18 mouse cellular contexts compared by ENCODE assay signal in genomic region chr13:30396431-30396830, GRCm38 (mm10).
DNase-seq lines count a peak whose midpoint lies in the region; ATAC-seq lines count a peak whose summit lies in the region.
"Had no signal": no experiment of that assay in that cellular context is flagged by ENCODE, and none has a peak within 500 bp of the region (broad histone marks: within the 10 kb centered on the region; RNA-seq: fewer than 3 reads in every experiment).

No protein-coding gene starts in this region.

- H3K36me3 ChIP-seq in lung, embryonic 15.5 days = no peaks in the 10 kb centered on the region
- H3K36me3 ChIP-seq in kidney, embryonic 16.5 days (ENCODE audit: insufficient read depth, low read length) = no peaks in the 10 kb centered on the region
- H3K36me3 ChIP-seq in intestine, embryonic 16.5 days (ENCODE audit: control insufficient read depth, insufficient read depth, low read length) = no peaks in the 10 kb centered on the region
- H3K36me3 ChIP-seq: embryonic facial prominence, embryonic 13.5 days; heart, embryonic 15.5 days; hindbrain, embryonic 15.5 days had no signal

- intact Hi-C loops in heart, postnatal 14 days (cut with DNase I) = no loop called here

- 0 out of 2 replicates have a peak overlapping the region, but pooled peaks have one; percentile 18 for H3K27ac ChIP-seq in lung, embryonic 15.5 days
- H3K27ac ChIP-seq in kidney, embryonic 16.5 days (ENCODE audit: low read length) = peak overlapping the region; percentile 80
- no peak overlapping the region for H3K27ac ChIP-seq in intestine, embryonic 16.5 days (ENCODE audit: low read length)
- H3K27ac ChIP-seq: embryonic facial prominence, embryonic 13.5 days; heart, embryonic 15.5 days; hindbrain, embryonic 15.5 days had no signal

- H3K4me3 ChIP-seq in lung, embryonic 15.5 days = no peak overlapping the region
- H3K4me3 ChIP-seq in kidney, embryonic 16.5 days (ENCODE audit: low read length) = no peak overlapping the region
- H3K4me3 ChIP-seq in intestine, embryonic 16.5 days (ENCODE audit: low read length) = no peak overlapping the region
- H3K4me3 ChIP-seq: embryonic facial prominence, embryonic 13.5 days; heart, embryonic 15.5 days; hindbrain, embryonic 15.5 days had no signal

- no peaks in the 10 kb centered on the region for H3K4me1 ChIP-seq in lung, embryonic 15.5 days
- H3K4me1 ChIP-seq in kidney, embryonic 16.5 days (ENCODE audit: insufficient read depth, low read length) = peaks cover 20% of the 10 kb centered on the region
- no peaks in the 10 kb centered on the region for H3K4me1 ChIP-seq in intestine, embryonic 16.5 days (ENCODE audit: control insufficient read depth, insufficient read depth, low read length)
- H3K4me1 ChIP-seq: heart, embryonic 15.5 days; hindbrain, embryonic 15.5 days had no signal

- H3K9ac ChIP-seq in lung, embryonic 15.5 days = no peak overlapping the region
- no peak overlapping the region for H3K9ac ChIP-seq in kidney, embryonic 16.5 days (replicated peaks; ENCODE audit: low read length)
- H3K9ac ChIP-seq in intestine, embryonic 16.5 days (ENCODE audit: low read depth, low read length) = no peak overlapping the region
- H3K9ac ChIP-seq: embryonic facial prominence, embryonic 13.5 days; forebrain, postnatal 0 days; heart, embryonic 15.5 days; hindbrain, embryonic 15.5 days had no signal

- H3K4me2 ChIP-seq in lung, embryonic 15.5 days = no peak overlapping the region
- H3K4me2 ChIP-seq in kidney, embryonic 16.5 days (replicated peaks; ENCODE audit: low read depth, low read length) = no peak overlapping the region
- H3K4me2 ChIP-seq in intestine, embryonic 16.5 days (ENCODE audit: low read depth, low read length) = no peak overlapping the region
- H3K4me2 ChIP-seq: embryonic facial prominence, embryonic 13.5 days; heart, embryonic 15.5 days; hindbrain, embryonic 15.5 days; liver, embryonic 11.5 days had no signal

- no peaks in the 10 kb centered on the region for H3K27me3 ChIP-seq in lung, embryonic 15.5 days
- H3K27me3 ChIP-seq in kidney, embryonic 16.5 days (ENCODE audit: insufficient read depth, low read length) = no peaks in the 10 kb centered on the region
- H3K27me3 ChIP-seq in intestine, embryonic 16.5 days (replicated peaks; ENCODE audit: control insufficient read depth, insufficient read depth, low read length) = no peaks in the 10 kb centered on the region
- H3K27me3 ChIP-seq: heart, embryonic 15.5 days; hindbrain, embryonic 15.5 days had no signal

- 66% methylated on average over 3 of the region's 3 CpGs for WGBS in lung, embryonic 15.5 days
- WGBS in kidney, embryonic 16.5 days = 62% methylated on average over 3 of the region's 3 CpGs
- WGBS in intestine, embryonic 16.5 days = 65% methylated on average over 3 of the region's 3 CpGs

- H3K9me3 ChIP-seq in lung, embryonic 15.5 days = no peaks in the 10 kb centered on the region
- peaks cover 4% of the 10 kb centered on the region for H3K9me3 ChIP-seq in kidney, embryonic 16.5 days (ENCODE audit: low read length)
- no peaks in the 10 kb centered on the region for H3K9me3 ChIP-seq in intestine, embryonic 16.5 days (ENCODE audit: control insufficient read depth, low read length)
- H3K9me3 ChIP-seq: heart, embryonic 15.5 days; hindbrain, embryonic 15.5 days had no signal

- ATAC-seq in lung, embryonic 15.5 days (ENCODE audit: borderline replicate concordance, extremely low read depth, low FRiP score, low TSS enrichment) = no peak
- ATAC-seq in kidney, embryonic 16.5 days (ENCODE audit: low FRiP score, low TSS enrichment) = no peak
- no peak for ATAC-seq in intestine, embryonic 16.5 days
- no peak for ATAC-seq in megakaryocyte, adult 5-6 weeks (ENCODE audit: poor library complexity, severe bottlenecking)
- ATAC-seq: activated CD4-positive, CD25-positive, alpha-beta regulatory T cell, adult 4 months; forebrain, postnatal 0 days; midbrain, embryonic 16.5 days had no signal

- DNase-seq in heart, adult 8-10 months (ENCODE audit: low spot score) = peak; percentile 31
- DNase-seq in heart, postnatal 14 days = no peak
- no peak for DNase-seq in lung, postnatal 4 days
- peak; percentile 19 for DNase-seq in lung, postnatal 36 days
- DNase-seq: cerebellum, adult 9-11 months; forebrain, postnatal 0 days; gastrocnemius, postnatal 10 days; thymus, postnatal 36 days had no signal

Comparison
In these comparisons a context has a peak if more than half of its experiments do, and no peak if none do; other contexts are left out.
1. DNase-seq: peak in heart, adult 8-10 months (single experiment) and lung, postnatal 36 days (single experiment); none in heart, postnatal 14 days (0 of 2) and lung, postnatal 4 days (0 of 2).